Mouse (Mus musculus): ENCODE data around the gene Sipa1l2. TPM values are rescaled to one million over a fixed set of nuclear protein-coding genes. Genes with fewer than 3 reads are reported as not detected.
"Not testable (repeated sequence)": the region's sequence is repeated elsewhere in the genome, so short reads cannot be mapped to it uniquely, and the experiment has no call there.

The Sipa1l2 gene
- total RNA-seq, 2 experiments from 2014 or later = 70.1 to 72.6 TPM

DNA sequence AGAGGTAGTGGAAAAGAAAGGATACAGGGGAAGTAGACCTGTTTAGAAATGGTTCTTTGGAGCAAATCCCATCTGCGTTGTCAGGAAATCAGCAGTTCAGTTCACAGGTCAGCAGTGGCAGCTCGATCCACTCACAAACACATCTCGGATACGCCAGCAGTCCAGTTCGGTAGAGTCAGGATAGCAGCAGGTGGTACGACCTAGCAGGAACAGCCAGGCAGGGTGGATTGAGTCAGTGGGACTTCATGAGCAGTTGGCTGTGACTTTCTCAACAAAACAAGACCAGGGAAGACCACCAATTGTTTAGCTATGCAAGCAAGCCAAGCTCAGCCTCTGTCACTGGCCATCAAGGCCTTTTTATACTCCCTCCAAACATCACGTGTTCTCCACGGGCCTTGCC lies 173.9 kb downstream of the Sipa1l2 start:
- not testable (repeated sequence) for DNase-seq

DNA sequence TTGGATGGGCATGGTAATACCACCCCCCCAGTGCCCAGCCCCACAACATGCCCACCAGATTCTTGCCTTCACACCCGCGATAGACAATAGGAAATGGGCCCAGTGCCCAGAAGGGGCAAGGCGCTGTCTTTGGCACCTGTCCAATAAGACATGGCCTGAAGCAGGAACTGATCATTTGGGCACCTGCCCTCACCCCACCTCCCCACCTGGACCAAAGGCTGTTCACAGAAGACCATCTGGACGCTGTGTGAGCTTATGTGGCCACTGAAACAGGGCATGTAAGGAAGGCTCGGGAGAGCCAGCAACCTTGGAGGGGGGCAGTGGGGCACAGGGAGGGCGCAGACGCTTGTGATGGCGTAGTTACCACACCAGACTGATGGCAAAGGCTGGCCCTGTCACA lies 174.6 kb downstream of the Sipa1l2 start:
- no peak for DNase-seq

DNA sequence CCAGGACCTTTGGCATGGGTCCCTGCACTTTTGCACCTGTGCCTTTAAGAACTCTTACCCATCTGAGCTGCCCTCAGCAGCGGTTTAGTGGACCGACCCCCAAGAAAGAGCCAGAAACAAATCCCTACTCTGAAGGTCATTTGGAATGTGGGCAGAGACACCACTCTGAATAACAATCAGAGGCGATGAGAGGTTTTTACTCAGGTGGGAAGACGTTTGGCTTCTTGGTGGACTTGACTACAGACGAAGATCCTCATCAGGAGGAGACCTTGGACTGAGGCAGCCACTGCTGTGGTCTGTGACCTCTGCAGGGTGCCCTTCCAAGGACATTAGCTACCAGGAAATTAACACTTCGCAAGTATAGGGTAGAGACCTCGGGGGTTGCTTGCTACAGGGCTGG lies 177.9 kb downstream of the Sipa1l2 start:
- DNase-seq = no peak

DNA sequence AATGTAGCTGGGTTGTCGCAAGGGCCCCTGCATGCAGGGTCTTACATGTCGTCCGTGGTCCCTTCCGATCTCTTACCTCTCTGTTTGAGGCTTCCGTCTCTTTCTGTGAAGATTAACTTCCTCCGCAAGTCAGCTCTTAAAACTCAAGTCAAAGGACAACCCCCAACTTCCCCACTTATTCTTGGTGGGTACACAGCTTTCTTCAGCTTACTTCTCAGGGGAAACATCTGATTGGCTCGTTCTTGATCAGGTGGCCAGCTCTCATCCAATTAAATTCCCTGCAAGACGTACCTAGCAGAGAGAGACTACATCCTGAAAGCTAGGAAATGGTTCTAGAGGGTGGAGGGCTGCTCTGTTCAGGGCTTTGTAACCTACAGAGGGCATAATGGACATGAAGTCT lies 178.3 kb downstream of the Sipa1l2 start:
- no peak for DNase-seq

DNA sequence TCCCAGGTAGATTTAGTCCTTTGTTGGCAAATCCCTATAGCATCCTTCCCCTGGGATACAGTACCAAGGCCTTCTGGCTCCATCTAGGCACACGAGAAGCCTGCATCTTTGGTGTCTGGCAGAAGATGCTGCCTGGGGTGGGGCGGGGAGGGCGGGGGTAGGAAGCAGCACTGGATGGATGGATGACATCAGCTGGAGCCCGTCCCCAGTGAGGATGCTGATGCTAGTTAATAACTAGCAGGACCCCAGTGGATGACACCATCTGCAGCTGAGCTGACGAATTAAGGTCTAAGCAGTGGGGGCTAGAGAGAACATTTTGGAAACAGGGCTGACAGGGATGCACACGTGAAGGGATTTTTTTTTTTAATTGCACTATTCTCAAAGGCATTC lies 179.1 kb downstream of the Sipa1l2 start:
- no peak for DNase-seq

DNA sequence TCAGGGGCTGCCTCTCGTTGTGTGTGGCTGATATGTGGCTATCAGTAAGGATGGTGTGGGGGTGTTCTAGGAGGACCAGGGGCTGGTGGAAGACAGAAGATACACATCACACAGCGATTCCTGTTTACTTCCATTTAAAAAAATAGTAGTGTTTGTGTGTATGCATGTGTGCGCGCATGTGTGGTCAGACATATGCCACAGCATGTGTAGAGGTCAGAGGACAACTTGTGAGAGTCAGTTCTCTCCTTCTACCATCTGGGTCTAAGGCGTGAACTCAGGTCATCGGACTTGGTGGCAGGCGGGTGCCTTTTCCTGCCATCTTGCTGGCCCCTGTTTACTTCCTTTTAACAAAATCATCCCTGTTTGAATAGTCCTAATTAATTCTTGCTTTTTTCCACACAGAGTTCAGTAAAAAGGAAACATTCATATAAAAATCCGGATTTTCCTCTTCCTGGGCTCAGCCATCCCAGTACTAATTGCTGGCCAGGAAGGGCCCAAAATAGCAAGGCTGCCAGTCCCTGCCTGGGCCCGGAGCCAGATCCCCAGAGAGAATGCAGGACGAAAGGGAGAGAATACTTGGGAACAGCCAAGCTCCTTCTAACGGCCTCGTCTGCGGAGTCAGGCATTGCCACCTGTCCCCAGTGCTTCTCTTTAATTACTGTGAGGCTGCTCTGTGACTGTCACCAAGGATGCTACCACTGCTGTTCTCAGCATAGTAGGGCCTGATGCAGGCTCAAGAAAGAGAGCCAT lies 179.7 kb downstream of the Sipa1l2 start:
- peak; percentile 89 for DNase-seq

DNA sequence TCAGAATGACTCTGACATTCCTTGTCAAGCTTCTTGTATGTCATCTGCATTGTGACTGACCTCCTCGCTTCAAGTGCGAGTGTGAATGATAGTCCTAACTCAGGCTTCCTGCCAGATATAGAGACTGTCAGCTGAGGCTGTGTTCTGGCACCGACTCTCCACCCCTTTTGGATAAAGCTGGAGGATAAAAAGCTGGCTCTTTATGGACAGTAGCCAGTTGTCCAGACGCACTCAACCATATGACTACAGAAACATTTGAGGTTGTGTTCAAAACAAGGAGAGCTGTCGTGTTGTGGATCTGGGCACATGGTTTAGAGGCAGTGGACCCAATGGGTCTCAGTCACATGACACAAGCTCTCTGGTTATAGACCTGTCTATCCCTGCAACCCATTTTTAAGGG lies 180.3 kb downstream of the Sipa1l2 start:
- DNase-seq = peak; percentile 76

DNA sequence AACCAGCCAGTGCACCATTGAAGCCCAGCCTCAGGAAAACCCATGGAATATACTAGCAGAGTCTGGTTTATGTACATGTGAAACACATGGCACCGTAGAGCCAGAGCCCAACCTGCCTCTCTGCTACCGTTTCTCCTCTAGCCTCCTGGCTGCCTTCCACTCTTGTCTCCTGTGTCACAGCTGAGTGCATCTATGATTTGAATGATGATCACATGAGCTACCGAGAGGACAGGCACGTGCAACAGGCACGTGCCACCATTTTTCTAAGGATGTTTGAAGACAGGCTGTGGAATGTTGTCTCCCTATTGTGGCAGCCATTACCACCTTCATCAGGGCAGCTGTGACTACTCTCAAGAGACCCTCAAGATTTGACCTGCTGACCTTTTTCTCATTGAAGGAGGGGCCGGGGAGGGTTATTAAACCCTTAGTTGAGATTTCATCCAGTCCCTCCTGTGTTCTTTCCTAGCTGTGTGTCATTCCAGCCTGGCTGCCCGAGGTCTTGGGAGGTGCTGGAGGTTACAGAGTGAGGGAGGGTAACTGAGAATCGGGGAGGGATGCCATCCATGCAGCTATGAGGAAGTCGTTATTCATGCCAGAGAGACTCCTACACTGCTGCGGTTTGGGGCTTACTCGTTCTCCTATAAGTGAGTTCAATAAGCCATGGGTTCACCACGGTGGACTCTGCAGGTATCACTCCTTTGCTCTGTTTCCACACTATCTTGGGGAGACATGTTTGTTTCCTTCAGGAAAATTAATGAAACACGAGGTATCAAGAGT lies 181.0 kb downstream of the Sipa1l2 start:
- DNase-seq = no peak

DNA sequence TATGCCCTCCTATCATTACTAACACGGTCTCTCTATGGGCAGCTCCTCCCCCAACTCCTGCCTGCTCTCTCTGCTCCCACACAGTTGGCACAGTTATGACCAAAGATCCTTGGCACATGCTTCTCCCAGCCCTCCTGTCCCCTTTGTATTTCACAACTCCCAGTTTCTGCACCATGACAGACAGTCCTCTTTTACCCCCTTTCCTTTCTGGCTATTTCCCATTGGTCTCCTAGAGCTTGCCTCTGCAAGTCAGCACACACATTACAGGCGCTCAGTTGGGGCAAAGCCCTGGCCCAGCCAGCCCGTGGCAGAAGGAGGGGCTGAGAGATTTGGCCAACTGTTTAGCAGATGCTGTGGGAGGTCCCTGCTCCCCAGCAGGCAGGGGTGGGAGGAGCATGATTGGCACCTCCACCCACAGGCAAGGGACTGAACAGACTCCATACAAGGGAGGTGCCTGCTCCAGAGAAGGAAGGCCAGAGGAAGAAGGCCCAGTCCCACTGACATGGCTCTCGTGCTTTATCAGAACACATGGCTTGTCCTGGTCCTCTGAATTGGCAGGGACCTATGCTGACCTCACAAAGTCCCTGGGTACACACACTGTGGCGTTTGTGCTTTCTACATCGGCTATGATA lies 184.0 kb downstream of the Sipa1l2 start:
- peak; percentile 80 for DNase-seq

DNA sequence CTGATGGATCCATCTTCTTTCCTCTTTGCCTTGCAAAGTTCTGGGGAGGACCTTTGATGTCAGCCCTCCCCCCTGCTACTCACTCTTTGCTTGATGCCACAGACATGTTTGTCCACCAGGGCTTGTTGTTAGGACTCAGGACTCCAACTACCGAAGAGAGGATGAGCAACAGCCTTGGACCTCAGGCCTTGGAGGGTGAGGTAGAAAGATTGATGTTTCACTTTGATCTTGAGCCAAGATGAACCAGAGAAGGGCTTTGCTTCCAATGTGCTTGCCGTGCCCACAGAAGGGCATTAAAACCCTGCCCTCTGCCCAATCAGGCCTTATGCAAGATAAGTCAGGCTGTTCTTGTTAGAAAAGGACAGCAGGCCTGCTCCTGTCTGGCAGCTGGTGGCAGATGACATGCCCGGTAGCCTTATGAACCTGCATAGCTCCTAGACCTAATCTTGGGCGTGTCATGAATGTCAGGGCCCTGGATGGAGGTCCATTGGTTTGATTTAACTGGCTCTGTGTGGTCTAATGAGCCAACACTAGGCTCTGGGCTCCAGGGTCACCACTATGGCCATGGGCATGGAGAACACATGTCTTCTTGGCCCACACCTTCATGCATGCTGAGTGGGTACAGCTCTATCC lies 184.9 kb downstream of the Sipa1l2 start:
- no peak for DNase-seq

DNA sequence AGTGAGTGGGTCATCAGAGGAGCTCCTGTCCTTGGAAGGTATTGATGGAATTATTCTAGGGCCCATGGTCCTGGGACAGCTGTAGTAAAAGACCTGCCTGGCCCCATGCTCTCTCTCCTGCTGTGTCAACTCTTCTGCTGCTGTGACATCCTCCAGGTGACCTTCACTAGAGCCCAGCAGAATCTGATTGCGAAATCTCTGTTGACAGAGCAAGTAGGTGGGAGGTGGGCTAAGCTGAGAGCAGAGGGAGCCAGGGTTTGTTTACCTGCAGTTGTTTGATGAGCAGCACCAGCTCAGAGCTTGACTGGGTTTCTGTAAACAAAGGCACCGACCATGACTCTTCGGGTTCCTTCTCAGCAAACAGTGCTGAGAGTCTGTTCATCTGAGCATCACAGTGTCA lies 187.9 kb downstream of the Sipa1l2 start:
- DNase-seq = no peak

DNA sequence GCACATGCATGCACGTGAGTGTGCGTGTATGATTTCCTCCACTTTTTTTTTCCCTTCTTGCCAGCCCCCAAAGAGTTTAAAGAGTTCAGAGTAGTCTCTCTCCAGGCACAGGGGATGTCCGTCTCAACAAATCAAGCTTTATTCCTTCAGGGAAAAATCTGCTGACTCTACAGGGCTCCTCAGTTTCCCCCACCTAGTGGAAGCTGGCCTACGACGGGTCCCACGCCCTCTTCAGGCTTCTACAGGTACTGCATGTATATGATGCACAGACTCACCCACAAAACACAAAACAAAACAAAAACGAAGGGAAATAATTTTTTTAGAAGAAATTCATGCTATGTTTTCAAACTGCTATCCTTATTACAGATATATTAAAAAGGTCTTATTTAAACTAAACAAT lies 189.7 kb downstream of the Sipa1l2 start:
- no peak for DNase-seq

DNA sequence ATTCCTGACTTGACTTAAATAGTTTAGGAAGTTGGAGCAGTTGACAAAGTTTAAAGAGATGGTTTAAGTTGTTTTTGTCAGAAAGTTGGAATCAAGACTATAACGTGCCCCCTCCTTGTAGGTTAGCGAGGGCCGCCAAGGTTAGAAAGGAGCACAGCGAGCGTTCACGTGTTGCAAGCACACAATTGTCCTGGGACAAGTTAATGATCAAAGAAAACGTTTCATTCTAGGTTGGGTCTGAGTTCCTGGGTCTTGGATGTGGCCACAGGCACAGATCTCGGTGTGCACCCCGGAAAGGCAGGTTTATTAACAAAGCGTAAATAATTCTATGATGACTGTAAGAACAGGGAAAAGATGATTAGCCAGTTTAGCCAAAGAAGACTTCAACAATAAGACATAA lies 190.5 kb downstream of the Sipa1l2 start:
- DNase-seq = no peak

DNA sequence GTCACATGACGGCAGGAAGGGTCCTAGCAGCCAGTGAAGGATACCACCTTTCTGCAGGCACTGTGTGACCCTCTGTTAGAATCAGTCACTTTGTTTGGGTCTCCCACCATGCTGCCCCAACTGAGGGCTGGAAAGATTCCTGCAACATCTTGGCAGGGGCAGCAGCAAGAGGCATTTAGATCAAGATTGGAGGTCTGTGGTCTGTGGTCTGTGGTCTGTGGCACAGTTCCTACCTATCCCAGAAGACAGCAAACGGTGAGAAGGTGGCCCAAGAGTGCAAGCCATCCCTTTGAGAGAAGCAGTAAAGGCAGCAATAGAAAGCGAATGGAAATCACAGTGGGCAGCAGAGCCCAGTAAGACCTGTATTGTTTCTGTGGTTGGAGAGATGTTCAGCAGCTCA lies 191.9 kb downstream of the Sipa1l2 start:
- DNase-seq = no peak

DNA sequence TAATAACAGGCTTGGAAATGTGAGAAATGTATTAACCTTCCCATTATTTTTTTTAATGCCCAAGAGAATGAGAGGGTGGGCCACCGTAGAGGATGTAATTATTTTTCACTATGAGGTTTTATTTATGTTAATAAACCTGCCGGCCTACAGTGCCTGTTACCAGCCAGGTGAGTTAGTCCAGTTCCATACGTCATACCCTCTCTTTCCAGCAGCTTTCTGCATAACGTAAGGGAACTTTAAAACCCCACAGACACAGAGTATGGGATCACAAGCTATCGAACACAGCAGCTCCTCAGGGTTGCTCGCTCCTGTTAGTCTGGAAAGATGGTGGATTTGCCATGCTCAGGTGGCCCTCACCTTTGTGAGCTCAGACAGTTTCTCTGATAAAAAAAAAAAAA lies 193.2 kb downstream of the Sipa1l2 start:
- no peak for DNase-seq

DNA sequence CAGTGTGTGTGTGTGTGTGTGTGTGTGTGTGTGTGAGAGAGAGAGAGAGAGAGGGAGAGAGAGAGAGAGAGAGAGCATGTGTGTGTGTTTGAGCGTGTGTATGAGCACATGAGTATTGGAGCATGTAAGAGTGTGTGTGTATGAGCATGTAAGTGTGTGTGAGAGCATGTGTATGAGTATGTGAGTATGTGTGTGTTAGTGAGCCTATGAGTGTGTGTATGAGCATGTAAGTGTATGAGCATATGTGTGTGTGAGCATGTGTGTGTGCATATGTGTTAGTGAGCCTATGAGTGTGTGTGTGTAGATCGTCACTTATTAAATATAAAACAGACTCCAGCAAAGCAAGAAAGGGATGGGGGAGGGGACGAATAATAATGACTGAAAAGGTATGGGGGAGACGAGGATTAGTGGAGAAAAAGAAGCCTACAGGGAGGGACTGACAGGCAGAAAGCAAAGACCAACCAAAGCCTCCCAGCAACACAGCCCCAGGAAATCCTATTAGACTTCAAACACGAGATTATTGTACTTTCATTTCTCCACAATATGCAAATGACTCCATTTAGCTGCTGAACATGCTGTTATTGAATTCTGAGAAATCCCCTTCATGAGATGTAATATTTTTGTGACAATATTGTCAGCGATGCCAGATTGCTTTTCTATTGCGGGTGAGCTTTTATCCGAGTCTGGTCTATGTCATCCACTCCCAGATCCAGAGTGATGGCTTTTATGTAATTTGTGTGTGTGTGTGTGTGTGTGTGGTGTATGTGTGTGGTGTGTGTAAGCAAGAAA lies 193.8 kb downstream of the Sipa1l2 start:
- DNase-seq = no peak

DNA sequence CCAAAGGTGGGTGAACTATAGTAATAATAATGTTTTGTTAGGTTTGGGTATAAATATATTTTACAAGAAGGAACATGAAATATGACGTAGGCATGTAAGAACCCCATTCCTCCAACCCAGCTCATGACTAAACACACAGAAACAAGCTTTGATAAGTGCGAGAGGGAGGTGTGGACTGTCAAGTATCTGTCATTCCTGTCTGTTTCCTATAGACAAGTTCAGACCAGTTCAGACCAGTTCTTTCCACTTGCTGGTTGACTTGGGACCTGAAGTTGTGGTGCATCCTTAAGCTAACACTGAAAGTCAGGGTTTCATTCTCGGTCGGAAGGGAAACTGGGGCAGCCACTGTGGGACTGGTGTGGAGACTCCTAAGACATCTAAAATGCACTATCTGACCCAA lies 197.0 kb downstream of the Sipa1l2 start:
- no peak for DNase-seq

DNA sequence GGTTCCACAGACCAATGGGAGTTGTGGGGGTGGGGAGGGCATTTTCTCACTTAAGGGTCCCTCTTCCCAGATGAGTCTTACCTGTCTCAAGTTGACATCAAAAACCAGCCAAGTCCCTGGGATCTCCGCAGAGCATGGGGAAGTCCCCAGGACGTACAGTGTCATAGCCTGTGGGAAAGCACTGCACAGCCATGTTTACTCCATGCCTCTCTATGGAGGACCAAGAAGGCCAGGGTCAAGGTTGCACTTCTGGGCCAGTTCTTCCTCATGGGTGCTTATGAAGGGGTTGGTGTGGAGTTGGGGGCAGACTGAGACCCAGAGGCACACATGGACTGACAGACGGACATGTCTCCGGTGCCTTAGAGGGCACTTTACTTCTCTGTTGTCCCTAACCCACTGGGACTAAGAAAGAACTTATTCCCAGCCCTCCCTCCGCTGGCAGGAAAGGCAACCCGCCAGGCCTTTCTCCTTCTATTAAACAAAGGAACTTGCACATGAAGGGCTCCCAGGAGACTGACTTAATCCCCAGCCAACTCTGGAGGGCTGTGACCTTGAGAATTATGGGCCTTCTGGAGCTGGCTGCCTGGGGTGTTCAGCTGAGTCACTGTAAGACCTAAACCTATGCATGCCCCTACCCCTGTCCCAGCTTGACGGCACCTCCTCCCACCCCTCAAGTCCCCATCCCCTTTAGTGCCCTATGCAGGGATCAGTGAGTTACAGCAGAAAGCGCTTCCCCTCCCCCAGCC lies 199.9 kb downstream of the Sipa1l2 start:
- DNase-seq = peak; percentile 56

DNA sequence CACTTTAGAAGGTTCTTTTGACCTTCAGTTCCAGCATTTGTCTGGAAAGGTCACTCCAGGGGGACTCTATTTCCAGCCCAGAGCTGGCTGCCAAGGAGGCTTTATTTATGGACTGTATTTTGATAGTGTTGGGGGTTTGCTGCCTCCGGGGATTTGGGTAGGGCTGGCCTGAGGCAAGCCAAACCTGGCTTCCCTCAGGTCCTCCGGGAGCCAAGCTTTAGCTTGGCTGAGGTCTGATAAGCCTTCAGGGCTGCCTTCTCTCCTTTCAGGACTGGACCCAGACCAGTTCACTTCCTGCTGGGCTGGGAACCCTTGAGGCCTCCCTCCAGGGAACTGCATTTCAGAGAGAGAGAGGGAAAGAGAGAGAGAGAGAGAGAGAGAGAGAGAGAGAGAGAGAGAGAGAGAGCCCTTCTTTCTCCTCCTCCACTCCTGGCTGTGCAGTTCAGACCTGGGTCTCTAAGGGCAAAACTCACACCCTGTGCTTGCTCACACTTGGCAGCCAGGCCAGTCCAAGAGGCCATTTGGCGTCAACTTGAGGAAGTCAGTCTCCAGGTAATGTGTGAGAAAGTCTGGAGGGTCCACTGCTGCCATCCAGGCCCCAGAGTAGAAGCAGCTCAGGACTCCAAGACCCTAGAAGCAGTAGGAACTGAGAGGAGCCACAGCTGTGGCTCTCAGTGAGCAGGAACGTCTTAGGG lies 201.1 kb downstream of the Sipa1l2 start:
- peak; percentile 71 for DNase-seq
